Mouse (Mus musculus) CH12.LX (cell line): ENCODE measurements around the gene Tmem30b.

Experiments
- CTCF ChIP-seq, 2 experiments: IDR thresholded peaks in 1 of 2; conservative IDR thresholded peaks in 1 of 2; 2 replicates each; pipeline ENCODE4 v1.5.1; 2011 to 2012; ENCODE audit warnings: low read depth in 2 of 2, low read length in 2 of 2, improper control_type of control experiment in 1 of 2, inconsistent platforms in 1 of 2, mild to moderate bottlenecking in 1 of 2, moderate library complexity in 1 of 2
- E2F4 ChIP-seq: IDR thresholded peaks from 2 replicates; pipeline ENCODE4 v1.6.1; 2011; ENCODE audit warnings: low read depth, low read length, improper control_type of control experiment; ENCODE audit not compliant: insufficient replicate concordance
- EP300 ChIP-seq: IDR thresholded peaks from 2 replicates; pipeline ENCODE4 v1.6.1; 2011; ENCODE audit warnings: low read length, improper control_type of control experiment
- NRF1 ChIP-seq: IDR thresholded peaks from 2 replicates; pipeline ENCODE4 v1.6.1; 2014; ENCODE audit warnings: low read depth, mild to moderate bottlenecking, inconsistent platforms, low read length, improper control_type of control experiment, moderate library complexity
- RAD21 ChIP-seq: IDR thresholded peaks from 2 replicates; pipeline ENCODE4 v1.6.1; 2011; ENCODE audit warnings: low read depth, mild to moderate bottlenecking, low read length, improper control_type of control experiment, moderate library complexity
- SIN3A ChIP-seq: IDR thresholded peaks from 2 replicates; pipeline ENCODE4 v1.6.1; 2012; ENCODE audit warnings: low read length, improper control_type of control experiment, inconsistent platforms
- TBP ChIP-seq: conservative IDR thresholded peaks from 2 replicates; pipeline ENCODE4 v1.6.1; 2011; ENCODE audit warnings: low read depth, low read length, improper control_type of control experiment

DNA sequence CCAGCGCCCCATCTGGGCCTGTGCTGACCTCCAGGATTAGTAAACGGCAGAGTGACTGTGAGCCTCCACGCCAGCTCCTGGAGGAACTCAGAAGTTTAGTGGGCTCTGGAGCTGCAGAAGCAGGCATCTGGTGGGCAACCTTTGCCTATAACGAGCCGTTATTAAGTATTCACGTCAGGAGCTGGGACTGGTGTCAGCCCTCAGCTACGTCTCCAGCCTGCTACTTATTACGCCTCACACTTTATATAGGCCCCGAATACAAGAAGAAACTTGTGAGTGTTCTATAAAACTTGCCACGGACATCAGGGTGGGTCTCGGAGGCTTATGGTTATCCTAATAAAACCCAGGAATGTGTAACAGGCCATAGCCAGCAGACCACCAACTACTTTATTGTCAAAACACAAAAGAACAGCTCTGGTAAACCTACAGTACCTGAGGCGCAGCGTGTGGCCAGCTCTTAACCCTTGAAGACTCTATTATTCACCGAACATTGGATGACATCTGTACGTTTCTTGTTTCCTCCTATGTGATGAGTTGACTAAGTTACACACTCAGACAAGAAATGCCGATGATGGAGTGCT is 34.6 kb downstream of the Tmem30b start:
- TF ChIP-seq RAD21 (no peak), TBP (no peak), NRF1 (no peak), CTCF (conservative IDR thresholded peaks at IDR 0.05 in 1 of 2, IDR thresholded peaks at IDR 0.05 in 1 of 2; ENCODE audit: low read depth in 2 of 2, low read length in 2 of 2) (no peak), EP300 (no peak), E2F4 (no peak), SIN3A (no peak)
